Mouse (Mus musculus): ENCODE results near the gene Mrps35. TPM values are rescaled to one million over a fixed set of nuclear protein-coding genes. Genes with fewer than 3 reads are reported as not detected.

The Mrps35 gene
- polyA plus RNA-seq, 1 experiment, result 44.9 TPM

DNA sequence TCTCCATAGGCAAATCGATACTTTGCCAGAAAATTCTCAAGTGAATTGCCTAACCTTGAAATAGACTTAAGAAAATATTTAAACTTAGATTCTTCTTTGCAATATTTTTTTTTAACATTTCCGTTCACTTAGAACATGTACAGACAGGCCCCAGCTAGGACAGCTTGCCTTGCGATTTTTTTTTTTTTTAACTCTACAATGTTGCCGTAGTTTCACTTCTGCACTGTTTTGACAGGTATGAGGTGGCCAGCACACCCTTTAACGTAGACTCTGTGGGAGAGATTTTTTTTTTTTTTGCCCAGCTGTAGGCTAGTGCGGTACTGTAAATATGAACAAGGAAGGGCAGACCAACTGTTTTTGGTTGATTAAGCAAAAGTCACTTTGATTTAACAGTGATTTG is 32.2 kb upstream of the Mrps35 start:
- H3K4me3 ChIP-seq, result no peak overlapping the region
- no peak overlapping the region for H3ac ChIP-seq (ENCODE audit: control insufficient read depth, insufficient read length)
- H3K36me3 ChIP-seq (ENCODE audit: control insufficient read depth, insufficient read depth), result peaks cover 81% of the 10 kb centered on the region
- no peaks in the 10 kb centered on the region for H3K27me3 ChIP-seq (ENCODE audit: control insufficient read depth, insufficient read depth, insufficient read length)
- no peak for TF ChIP-seq SRF (IDR thresholded peaks at IDR 0.05; ENCODE audit: control insufficient read depth, insufficient read length, low read depth)
- TF ChIP-seq POLR2AphosphoS2 (IDR thresholded peaks at IDR 0.05; ENCODE audit: insufficient read length, low read depth), result no peak
- no peak for TF ChIP-seq MYOG (IDR thresholded peaks at IDR 0.05; ENCODE audit: control insufficient read depth in 1 of 3, insufficient read depth in 1 of 3, insufficient read length in 2 of 3, low read depth in 2 of 3)
- TF ChIP-seq MAX (IDR thresholded peaks at IDR 0.05; ENCODE audit: low read depth), result no peak
- TF ChIP-seq TCF3 (IDR thresholded peaks at IDR 0.05; ENCODE audit: insufficient read length, low read depth), result no peak
- TF ChIP-seq USF1 (IDR thresholded peaks at IDR 0.05; ENCODE audit: low read depth), result no peak
- TF ChIP-seq REST (IDR thresholded peaks at IDR 0.05; ENCODE audit: insufficient read depth, insufficient read length), result no peak
- no peak for TF ChIP-seq POLR2A (IDR thresholded peaks at IDR 0.05; ENCODE audit: insufficient read length, low read depth)
- no peak for TF ChIP-seq TCF12 (IDR thresholded peaks at IDR 0.05; ENCODE audit: insufficient read depth, poor library complexity, severe bottlenecking)
- no peak for TF ChIP-seq MYOD1 (IDR thresholded peaks at IDR 0.05; ENCODE audit: control insufficient read depth in 1 of 3, insufficient read length in 2 of 3, low read depth in 2 of 3)
- TF ChIP-seq E2F4 (IDR thresholded peaks at IDR 0.05; ENCODE audit: insufficient read depth), result no peak
- no peak for TF ChIP-seq CEBPB (IDR thresholded peaks at IDR 0.05; ENCODE audit: insufficient read depth, poor library complexity, severe bottlenecking)
- no peak overlapping the region for H3K4me2 ChIP-seq (ENCODE audit: low read depth)
- no peaks in the 10 kb centered on the region for H3K79me2 ChIP-seq (ENCODE audit: control insufficient read depth, insufficient read depth)

DNA sequence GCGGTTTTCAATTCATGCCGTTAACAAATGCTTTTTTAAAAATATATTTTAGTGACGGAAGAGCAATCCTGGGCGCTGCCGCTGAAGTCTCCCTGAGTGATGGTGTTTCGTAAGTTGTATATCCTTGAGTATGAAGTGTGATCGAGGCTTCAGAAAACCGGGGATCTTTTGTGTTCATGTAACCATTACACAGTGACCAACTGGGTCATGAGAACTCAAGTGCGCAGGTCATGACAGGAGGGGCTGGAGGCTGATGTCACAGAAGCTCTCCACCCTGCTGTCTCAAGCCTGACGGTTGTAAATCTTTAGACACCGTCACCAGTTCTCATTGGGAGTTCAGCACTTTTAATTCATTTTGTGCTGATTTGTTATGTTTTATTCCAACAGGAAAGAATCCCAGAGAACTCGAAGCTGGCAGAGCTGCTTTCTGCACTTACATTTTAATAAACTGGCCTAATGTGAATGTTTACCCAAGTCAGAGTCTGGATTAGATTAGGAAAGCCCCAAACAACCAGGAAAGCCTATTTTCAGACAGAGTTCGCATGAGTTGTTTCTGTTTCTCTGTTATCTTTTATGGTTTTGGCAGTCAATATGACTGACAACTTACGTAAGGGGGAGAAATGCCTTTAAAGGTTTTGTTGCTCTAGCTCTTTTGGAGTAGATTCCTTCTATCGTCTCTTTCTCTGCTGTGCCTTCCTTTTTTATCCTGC is 31.6 kb upstream of the Mrps35 start:
- peaks cover 82% of the 10 kb centered on the region for H3K36me3 ChIP-seq (ENCODE audit: control insufficient read depth, insufficient read depth)
- TF ChIP-seq POLR2A (IDR thresholded peaks at IDR 0.05; ENCODE audit: insufficient read length, low read depth) (no peak), CEBPB (IDR thresholded peaks at IDR 0.05; ENCODE audit: insufficient read depth, poor library complexity, severe bottlenecking) (no peak), TCF3 (IDR thresholded peaks at IDR 0.05; ENCODE audit: insufficient read length, low read depth) (no peak), MAX (IDR thresholded peaks at IDR 0.05; ENCODE audit: low read depth) (no peak), MYOG (IDR thresholded peaks at IDR 0.05; ENCODE audit: control insufficient read depth in 1 of 3, insufficient read depth in 1 of 3, insufficient read length in 2 of 3, low read depth in 2 of 3) (no peak), REST (IDR thresholded peaks at IDR 0.05; ENCODE audit: insufficient read depth, insufficient read length) (no peak), E2F4 (IDR thresholded peaks at IDR 0.05; ENCODE audit: insufficient read depth) (no peak), USF1 (IDR thresholded peaks at IDR 0.05; ENCODE audit: low read depth) (no peak), TCF12 (IDR thresholded peaks at IDR 0.05; ENCODE audit: insufficient read depth, poor library complexity, severe bottlenecking) (no peak)
- H3K4me2 ChIP-seq (ENCODE audit: low read depth), result no peak overlapping the region

DNA sequence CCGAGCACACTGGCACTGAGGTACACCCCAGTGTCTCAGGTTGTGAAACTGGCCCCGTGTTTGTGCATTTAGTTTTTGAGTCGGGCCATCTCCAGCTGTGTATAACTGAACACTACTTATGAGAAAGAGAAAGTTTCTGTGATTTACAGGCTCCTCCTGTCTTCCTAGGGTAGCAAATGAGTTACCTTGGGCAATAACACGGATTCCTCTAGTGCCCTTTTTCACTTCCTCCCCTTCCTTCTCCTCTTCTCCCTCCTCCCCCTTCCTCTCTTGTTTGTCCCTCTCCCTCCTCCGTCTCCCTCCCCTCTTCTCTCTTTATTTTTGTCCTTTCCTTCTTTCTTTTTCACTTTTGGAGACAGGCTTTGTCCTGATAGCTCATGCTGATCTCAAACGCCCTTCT is 31.0 kb upstream of the Mrps35 start:
- H3K36me3 ChIP-seq (ENCODE audit: control insufficient read depth, insufficient read depth), result peaks cover 82% of the 10 kb centered on the region
- no peak overlapping the region for H3K4me2 ChIP-seq (ENCODE audit: low read depth)
- H3K27me3 ChIP-seq (ENCODE audit: control insufficient read depth, insufficient read depth, insufficient read length), result no peaks in the 10 kb centered on the region
- no peak overlapping the region for H3K4me3 ChIP-seq
- H3ac ChIP-seq (ENCODE audit: control insufficient read depth, insufficient read length), result no peak overlapping the region
- TF ChIP-seq USF1 (IDR thresholded peaks at IDR 0.05; ENCODE audit: low read depth) (no peak), REST (IDR thresholded peaks at IDR 0.05; ENCODE audit: insufficient read depth, insufficient read length) (no peak), POLR2AphosphoS2 (IDR thresholded peaks at IDR 0.05; ENCODE audit: insufficient read length, low read depth) (no peak), MAX (IDR thresholded peaks at IDR 0.05; ENCODE audit: low read depth) (no peak), SRF (IDR thresholded peaks at IDR 0.05; ENCODE audit: control insufficient read depth, insufficient read length, low read depth) (no peak), MYOG (IDR thresholded peaks at IDR 0.05; ENCODE audit: control insufficient read depth in 1 of 3, insufficient read depth in 1 of 3, insufficient read length in 2 of 3, low read depth in 2 of 3) (no peak), TCF12 (IDR thresholded peaks at IDR 0.05; ENCODE audit: insufficient read depth, poor library complexity, severe bottlenecking) (no peak), TCF3 (IDR thresholded peaks at IDR 0.05; ENCODE audit: insufficient read length, low read depth) (no peak), MYOD1 (IDR thresholded peaks at IDR 0.05; ENCODE audit: control insufficient read depth in 1 of 3, insufficient read length in 2 of 3, low read depth in 2 of 3) (no peak), CEBPB (IDR thresholded peaks at IDR 0.05; ENCODE audit: insufficient read depth, poor library complexity, severe bottlenecking) (no peak), POLR2A (IDR thresholded peaks at IDR 0.05; ENCODE audit: insufficient read length, low read depth) (no peak), E2F4 (IDR thresholded peaks at IDR 0.05; ENCODE audit: insufficient read depth) (no peak)
- H3K79me2 ChIP-seq (ENCODE audit: control insufficient read depth, insufficient read depth), result no peaks in the 10 kb centered on the region

More for the DNA sequence above, 31.6 kb upstream of the Mrps35 start:
- Histone ChIP-seq H3K79me2 (ENCODE audit: control insufficient read depth, insufficient read depth) (no peaks in the 10 kb centered on the region), H3K27me3 (ENCODE audit: control insufficient read depth, insufficient read depth, insufficient read length) (no peaks in the 10 kb centered on the region), H3K4me3 (no peak overlapping the region), H3ac (ENCODE audit: control insufficient read depth, insufficient read length) (no peak overlapping the region)

DNA sequence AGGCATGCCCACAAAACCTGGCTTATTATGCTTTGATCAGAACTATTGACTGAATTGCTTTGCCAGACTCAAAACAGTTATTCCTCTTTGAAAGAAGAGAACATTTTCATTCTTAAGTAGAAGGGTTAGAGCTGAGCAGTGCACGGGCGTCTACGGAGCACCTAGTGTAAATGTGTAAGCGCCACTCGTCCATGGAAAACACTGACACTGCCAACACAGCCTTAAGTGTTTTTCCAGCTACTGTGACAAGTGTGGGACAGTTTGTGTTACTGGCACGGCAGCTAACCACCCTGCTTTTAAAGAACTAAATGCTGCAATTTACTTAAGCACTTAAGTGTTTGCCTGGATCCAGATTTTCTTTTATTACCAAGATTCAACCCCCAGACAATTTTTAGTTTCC is 30.6 kb upstream of the Mrps35 start:
- peaks cover 82% of the 10 kb centered on the region for H3K36me3 ChIP-seq (ENCODE audit: control insufficient read depth, insufficient read depth)

More for the DNA sequence above, 30.6 kb upstream of the Mrps35 start:
- Histone ChIP-seq H3K79me2 (ENCODE audit: control insufficient read depth, insufficient read depth) (no peaks in the 10 kb centered on the region), H3K4me2 (ENCODE audit: low read depth) (no peak overlapping the region), H3K27me3 (ENCODE audit: control insufficient read depth, insufficient read depth, insufficient read length) (no peaks in the 10 kb centered on the region), H3K4me3 (no peak overlapping the region), H3ac (ENCODE audit: control insufficient read depth, insufficient read length) (no peak overlapping the region)
- no peak for TF ChIP-seq E2F4 (IDR thresholded peaks at IDR 0.05; ENCODE audit: insufficient read depth)
- TF ChIP-seq TCF3 (IDR thresholded peaks at IDR 0.05; ENCODE audit: insufficient read length, low read depth), result no peak
- TF ChIP-seq USF1 (IDR thresholded peaks at IDR 0.05; ENCODE audit: low read depth), result no peak
- no peak for TF ChIP-seq POLR2AphosphoS2 (IDR thresholded peaks at IDR 0.05; ENCODE audit: insufficient read length, low read depth)
- no peak for TF ChIP-seq MAX (IDR thresholded peaks at IDR 0.05; ENCODE audit: low read depth)
- TF ChIP-seq MYOD1 (IDR thresholded peaks at IDR 0.05; ENCODE audit: control insufficient read depth in 1 of 3, insufficient read length in 2 of 3, low read depth in 2 of 3), result no peak
- no peak for TF ChIP-seq SRF (IDR thresholded peaks at IDR 0.05; ENCODE audit: control insufficient read depth, insufficient read length, low read depth)
- no peak for TF ChIP-seq MYOG (IDR thresholded peaks at IDR 0.05; ENCODE audit: control insufficient read depth in 1 of 3, insufficient read depth in 1 of 3, insufficient read length in 2 of 3, low read depth in 2 of 3)
- TF ChIP-seq POLR2A (IDR thresholded peaks at IDR 0.05; ENCODE audit: insufficient read length, low read depth), result no peak
- TF ChIP-seq TCF12 (IDR thresholded peaks at IDR 0.05; ENCODE audit: insufficient read depth, poor library complexity, severe bottlenecking), result no peak
- TF ChIP-seq REST (IDR thresholded peaks at IDR 0.05; ENCODE audit: insufficient read depth, insufficient read length), result no peak
- no peak for TF ChIP-seq CEBPB (IDR thresholded peaks at IDR 0.05; ENCODE audit: insufficient read depth, poor library complexity, severe bottlenecking)
